In genomic region chr19:30205159-30205816, GRCm38 (mm10) we compare ENCODE assay signal across 9 mouse cellular contexts. TPM values are rescaled to one million over a fixed set of nuclear protein-coding genes. Genes with fewer than 3 reads are reported as not detected.
DNase-seq lines count a peak whose midpoint lies in the region; ATAC-seq and TF ChIP-seq lines count a peak whose summit lies in the region.
"Had no signal": no experiment of that assay in that cellular context is flagged by ENCODE, and none has a peak within 500 bp of the region (broad histone marks: within the 10 kb centered on the region; RNA-seq: fewer than 3 reads in every experiment).

No protein-coding gene starts in this region.

- TF ChIP-seq EP300 in MEL (IDR thresholded peaks at IDR 0.05; ENCODE audit: low read depth in 1 of 2, low read length in 2 of 2), result no peak

- peak; percentile 72 to 86 (median 76) for TF ChIP-seq CTCF in MEL (IDR thresholded peaks at IDR 0.05 in 2 of 3, conservative IDR thresholded peaks at IDR 0.05 in 1 of 3; ENCODE audit: control insufficient read depth in 1 of 3, insufficient read depth in 1 of 3, low read depth in 2 of 3, low read length in 3 of 3, poor library complexity in 1 of 3, severe bottlenecking in 1 of 3)
- peak; percentile 94 for TF ChIP-seq CTCF in midbrain, postnatal 0 days (IDR thresholded peaks at IDR 0.05)

- H3K27ac ChIP-seq in heart, embryonic 13.5 days (replicated peaks), result no peak overlapping the region
- H3K27ac ChIP-seq in heart, embryonic 12.5 days (ENCODE audit: poor library complexity, severe bottlenecking), result no peak overlapping the region
- no peak overlapping the region for H3K27ac ChIP-seq in MEL (ENCODE audit: control insufficient read depth, low read depth, low read length)
- H3K27ac ChIP-seq in hindbrain, embryonic 12.5 days, result no peak overlapping the region
- no peak overlapping the region for H3K27ac ChIP-seq in midbrain, postnatal 0 days (ENCODE audit: low read depth, low read length)
- H3K27ac ChIP-seq: embryonic facial prominence, embryonic 12.5 days had no signal

- H3K27me3 ChIP-seq in heart, embryonic 13.5 days (replicated peaks), result no peaks in the 10 kb centered on the region
- H3K27me3 ChIP-seq in heart, embryonic 12.5 days (replicated peaks), result no peaks in the 10 kb centered on the region
- no peaks in the 10 kb centered on the region for H3K27me3 ChIP-seq in MEL (ENCODE audit: control insufficient read depth in 1 of 2, insufficient read depth in 2 of 2, low read length in 2 of 2)
- no peaks in the 10 kb centered on the region for H3K27me3 ChIP-seq in hindbrain, embryonic 12.5 days
- H3K27me3 ChIP-seq in midbrain, postnatal 0 days (ENCODE audit: insufficient read depth, low read length), result no peaks in the 10 kb centered on the region
- H3K27me3 ChIP-seq: embryonic facial prominence, embryonic 12.5 days had no signal

- H3K4me1 ChIP-seq in heart, embryonic 13.5 days, result peaks cover 15% of the 10 kb centered on the region
- 0 out of 2 replicates have a peak, but pooled peaks cover 6% of the 10 kb centered on the region for H3K4me1 ChIP-seq in heart, embryonic 12.5 days (replicated peaks)
- H3K4me1 ChIP-seq in MEL (ENCODE audit: control insufficient read depth in 1 of 2, insufficient read depth in 2 of 2, low read length in 2 of 2), result no peaks in the 10 kb centered on the region
- no peaks in the 10 kb centered on the region for H3K4me1 ChIP-seq in hindbrain, embryonic 12.5 days
- no peaks in the 10 kb centered on the region for H3K4me1 ChIP-seq in midbrain, postnatal 0 days (ENCODE audit: insufficient read depth, low read length)
- H3K4me1 ChIP-seq: embryonic facial prominence, embryonic 12.5 days had no signal

- no peak for TF ChIP-seq POLR2A in MEL (IDR thresholded peaks at IDR 0.05; ENCODE audit: control insufficient read depth in 1 of 2, insufficient read depth in 1 of 2, low read depth in 1 of 2, low read length in 2 of 2, poor library complexity in 1 of 2)

- no peaks in the 10 kb centered on the region for H3K79me2 ChIP-seq in MEL (ENCODE audit: control insufficient read depth, insufficient read depth, low read length, poor library complexity)

- intact Hi-C loops in left cerebral cortex, postnatal 25 days (cut with DNase I), result loop anchor here (2.0 to 10.0 kb wide), 3 partner anchors 230 to 523 kb away; no protein-coding TSS in a partner anchor

- H3K36me3 ChIP-seq in heart, embryonic 13.5 days, result no peaks in the 10 kb centered on the region
- H3K36me3 ChIP-seq in heart, embryonic 12.5 days, result no peaks in the 10 kb centered on the region
- H3K36me3 ChIP-seq in MEL (ENCODE audit: control insufficient read depth in 1 of 2, insufficient read depth in 2 of 2, low read length in 2 of 2), result no peaks in the 10 kb centered on the region
- no peaks in the 10 kb centered on the region for H3K36me3 ChIP-seq in hindbrain, embryonic 12.5 days
- no peaks in the 10 kb centered on the region for H3K36me3 ChIP-seq in midbrain, postnatal 0 days (ENCODE audit: insufficient read depth, low read length)
- H3K36me3 ChIP-seq: embryonic facial prominence, embryonic 12.5 days had no signal

- peak; percentile 58 for DNase-seq in MEL (ENCODE audit: low read depth, low spot score)
- DNase-seq in left cerebral cortex, postnatal 25 days (ENCODE audit: low spot score in 2 of 2), result peak; percentile 16 to 37
- DNase-seq in midbrain, postnatal 0 days (ENCODE audit: low spot score), result peak; percentile 80

- H3K9me3 ChIP-seq in heart, embryonic 13.5 days, result no peaks in the 10 kb centered on the region
- H3K9me3 ChIP-seq in heart, embryonic 12.5 days (replicated peaks), result no peaks in the 10 kb centered on the region
- no peaks in the 10 kb centered on the region for H3K9me3 ChIP-seq in MEL (replicated peaks; ENCODE audit: insufficient read depth, low read length)
- 0 out of 2 replicates have a peak, but pooled peaks cover 2% of the 10 kb centered on the region for H3K9me3 ChIP-seq in hindbrain, embryonic 12.5 days (replicated peaks)
- no peaks in the 10 kb centered on the region for H3K9me3 ChIP-seq in midbrain, postnatal 0 days (ENCODE audit: low read length)
- H3K9me3 ChIP-seq: embryonic facial prominence, embryonic 12.5 days had no signal

- H3K4me2 ChIP-seq in heart, embryonic 13.5 days, result no peak overlapping the region
- no peak overlapping the region for H3K4me2 ChIP-seq in heart, embryonic 12.5 days
- H3K4me2 ChIP-seq in hindbrain, embryonic 12.5 days (replicated peaks), result no peak overlapping the region
- H3K4me2 ChIP-seq in midbrain, postnatal 0 days (ENCODE audit: low read depth, low read length, poor library complexity, severe bottlenecking), result no peak overlapping the region
- H3K4me2 ChIP-seq: embryonic facial prominence, embryonic 12.5 days had no signal

- 19% methylated on average over 12 of the region's 12 CpGs for WGBS in heart, embryonic 13.5 days
- 18% methylated on average over 12 of the region's 12 CpGs for WGBS in heart, embryonic 12.5 days
- WGBS in hindbrain, embryonic 12.5 days, result 19% methylated on average over 12 of the region's 12 CpGs
- 17% methylated on average over 12 of the region's 12 CpGs for WGBS in midbrain, postnatal 0 days

- no peak for ATAC-seq in heart, embryonic 13.5 days (ENCODE audit: extremely low read depth, insufficient number of reproducible peaks, low FRiP score, low TSS enrichment)
- ATAC-seq in heart, embryonic 12.5 days (ENCODE audit: insufficient number of reproducible peaks, low FRiP score), result no peak
- peak; percentile 60; the same call in 1 of the 2 replicates for ATAC-seq in common myeloid progenitor, adult 5-6 weeks (replicated peaks; ENCODE audit: low read depth, poor library complexity, severe bottlenecking)
- ATAC-seq in hindbrain, embryonic 12.5 days (ENCODE audit: low FRiP score), result peak; percentile 73
- ATAC-seq in midbrain, postnatal 0 days (ENCODE audit: low FRiP score), result peak; percentile 41; the same call in 1 of the 2 replicates
- no peak for ATAC-seq in erythroblast, adult 5-6 weeks (replicated peaks; ENCODE audit: low FRiP score, poor library complexity, severe bottlenecking)

- no peak overlapping the region for H3K4me3 ChIP-seq in heart, embryonic 13.5 days
- H3K4me3 ChIP-seq in heart, embryonic 12.5 days, result no peak overlapping the region
- H3K4me3 ChIP-seq in MEL (ENCODE audit: control insufficient read depth in 1 of 2, insufficient read depth in 1 of 2, low read depth in 2 of 2, low read length in 2 of 2), result no peak overlapping the region
- no peak overlapping the region for H3K4me3 ChIP-seq in hindbrain, embryonic 12.5 days
- H3K4me3 ChIP-seq in midbrain, postnatal 0 days (ENCODE audit: low read depth, low read length), result no peak overlapping the region
- H3K4me3 ChIP-seq: embryonic facial prominence, embryonic 12.5 days had no signal

- TF ChIP-seq RAD21 in MEL (IDR thresholded peaks at IDR 0.05; ENCODE audit: low read depth, low read length), result peak; percentile 67

- H3K9ac ChIP-seq in heart, embryonic 13.5 days, result 0 out of 2 replicates have a peak overlapping the region, but pooled peaks have one; percentile 10
- H3K9ac ChIP-seq in heart, embryonic 12.5 days, result no peak overlapping the region
- no peak overlapping the region for H3K9ac ChIP-seq in MEL (ENCODE audit: control insufficient read depth, low read depth, low read length, poor library complexity, severe bottlenecking)
- no peak overlapping the region for H3K9ac ChIP-seq in hindbrain, embryonic 12.5 days
- H3K9ac ChIP-seq in midbrain, postnatal 0 days (replicated peaks; ENCODE audit: low read length, poor library complexity, severe bottlenecking), result no peak overlapping the region
- H3K9ac ChIP-seq: embryonic facial prominence, embryonic 12.5 days had no signal

TF ChIP-seq in MEL, 35 proteins besides CTCF, POLR2A, EP300 and RAD21:
- peak; percentile 62; the same call in 1 of the 2 replicates for TF ChIP-seq RCOR1 (IDR thresholded peaks at IDR 0.05; ENCODE audit: low read depth, low read length)
- peak; percentile 74 for TF ChIP-seq SMC3 (IDR thresholded peaks at IDR 0.05; ENCODE audit: low read depth, low read length)
- TF ChIP-seq MAX (IDR thresholded peaks at IDR 0.05; ENCODE audit: low read length), result peak; percentile 36; the same call in 1 of the 2 replicates
- no peak for TF ChIP-seq USF1 (IDR thresholded peaks at IDR 0.05; ENCODE audit: low read depth, low read length)
- peak; percentile 38; the same call in 1 of the 2 replicates for TF ChIP-seq ZC3H11A (IDR thresholded peaks at IDR 0.05; ENCODE audit: low read depth, low read length)
TF ChIP-seq in MEL: peak in this region for 4.

RNA-seq across cellular contexts. Expression of gene Mbl2, which starts 27.5 kb away (rescaled TPM):
- not detected in 2 replicates for polyA plus RNA-seq in heart, embryonic 13.5 days (2015; fragmentation: Nextera tagmentation; extraction: Ambion mirVana)
- polyA plus RNA-seq in heart, embryonic 12.5 days (2016; fragmentation: Nextera tagmentation; extraction: Ambion mirVana), result not detected in 2 replicates
- total RNA-seq in MEL (2012; rRNA removed), result not detected in 2 replicates
- not detected for polyA plus RNA-seq in MEL (2012; ENCODE audit: insufficient read depth in 1 of 2, insufficient read length in 2 of 2, low read depth in 1 of 2, low replicate concordance in 2 of 2, missing spikeins in 1 of 2)
- not detected in 2 replicates for total RNA-seq in common myeloid progenitor, adult 5-6 weeks (2017)
- polyA plus RNA-seq in hindbrain, embryonic 12.5 days (2016; fragmentation: Nextera tagmentation; extraction: Ambion mirVana), result not detected in 2 replicates
- total RNA-seq in left cerebral cortex, postnatal 25 days (2021), result not detected
- total RNA-seq in midbrain, postnatal 0 days (2014; rRNA removed), result not detected in 2 replicates
- not detected in 2 replicates for polyA plus RNA-seq in midbrain, postnatal 0 days (2015; fragmentation: Nextera tagmentation; extraction: Ambion mirVana)
- total RNA-seq in erythroblast, adult 5-6 weeks (2015; ENCODE audit: low replicate concordance), result not detected in 2 replicates
- total RNA-seq in erythroblast, adult 5-6 weeks (2017; ENCODE audit: low replicate concordance), result not detected in 2 replicates
- polyA plus RNA-seq: embryonic facial prominence, embryonic 12.5 days had no signal

RNA-seq across cellular contexts. Expression of gene Gldc, which starts 30.1 kb away (rescaled TPM):
- polyA plus RNA-seq in heart, embryonic 13.5 days (2015; fragmentation: Nextera tagmentation; extraction: Ambion mirVana), result 1.4 and 2.8 TPM in 2 replicates
- 4.7 and 4.9 TPM in 2 replicates for polyA plus RNA-seq in heart, embryonic 12.5 days (2016; fragmentation: Nextera tagmentation; extraction: Ambion mirVana)
- 0.04 and 0.10 TPM in 2 replicates for total RNA-seq in MEL (2012; rRNA removed)
- polyA plus RNA-seq in MEL (2012; ENCODE audit: insufficient read depth in 1 of 2, insufficient read length in 2 of 2, low read depth in 1 of 2, low replicate concordance in 2 of 2, missing spikeins in 1 of 2), result 1 to 10 TPM in 1 of 2 experiments, not detected in 1; 1.2 TPM
- 0.18 TPM in 1 of 2 replicates, not detected in the other for total RNA-seq in common myeloid progenitor, adult 5-6 weeks (2017)
- 19.9 and 21.2 TPM in 2 replicates for polyA plus RNA-seq in hindbrain, embryonic 12.5 days (2016; fragmentation: Nextera tagmentation; extraction: Ambion mirVana)
- total RNA-seq in left cerebral cortex, postnatal 25 days (2021), result 10 to 100 TPM; 21.8 to 22.1 TPM
- 9.2 and 9.6 TPM in 2 replicates for total RNA-seq in midbrain, postnatal 0 days (2014; rRNA removed)
- polyA plus RNA-seq in midbrain, postnatal 0 days (2015; fragmentation: Nextera tagmentation; extraction: Ambion mirVana), result 5.4 TPM in 2 replicates
- not detected in 2 replicates for total RNA-seq in erythroblast, adult 5-6 weeks (2015; ENCODE audit: low replicate concordance)
- not detected in 2 replicates for total RNA-seq in erythroblast, adult 5-6 weeks (2017; ENCODE audit: low replicate concordance)

Comparison
In these comparisons a context has a peak if more than half of its experiments do, and no peak if none do; other contexts are left out.
1. ATAC-seq: peak in common myeloid progenitor, adult 5-6 weeks (single experiment), hindbrain, embryonic 12.5 days (single experiment) and midbrain, postnatal 0 days (single experiment); none in heart, embryonic 13.5 days (single experiment), heart, embryonic 12.5 days (single experiment) and erythroblast, adult 5-6 weeks (single experiment).
2. DNase-seq: peak in every context shown above with its lines; median percentile 80 in midbrain, postnatal 0 days; 58 in MEL; 26 in left cerebral cortex, postnatal 25 days.